Mouse (Mus musculus) limb, embryonic 10.5 days (tissue): Measurements from ENCODE around the gene Zfyve21. TPM values are rescaled to one million over a fixed set of nuclear protein-coding genes. Genes with fewer than 3 reads are reported as not detected.

Source experiments
- DNase-seq: peaks from one replicate; pipeline ENCODE4 v3.0.0-alpha.2; 2017; ENCODE audit warnings: low spot score
- H3K27ac ChIP-seq: fragments of 300-500 bp; sonication (generic); 2 replicates; pipeline ENCODE4 v1.5.1; 2016; ENCODE audit warnings: mild to moderate bottlenecking
- H3K27me3 ChIP-seq: fragments of 300-500 bp; sonication (generic); 2 replicates; pipeline ENCODE4 v1.6.1; 2016; ENCODE audit warnings: low read depth, mild to moderate bottlenecking; ENCODE audit not compliant: poor library complexity, severe bottlenecking
- H3K36me3 ChIP-seq: fragments of 300-500 bp; sonication (generic); 2 replicates; pipeline ENCODE4 v1.6.1; 2016; ENCODE audit warnings: mild to moderate bottlenecking, moderate library complexity
- H3K4me1 ChIP-seq: fragments of 300-500 bp; sonication (generic); 2 replicates; pipeline ENCODE4 v1.6.1; 2016
- H3K4me3 ChIP-seq: fragments of 300-500 bp; sonication (generic); 2 replicates; pipeline ENCODE4 v1.5.1; 2016; ENCODE audit warnings: mild to moderate bottlenecking, moderate library complexity
- H3K9me3 ChIP-seq: fragments of 300-500 bp; sonication (generic); replicated peaks from 2 replicates; pipeline ENCODE4 v1.6.1; 2016; ENCODE audit warnings: mild to moderate bottlenecking
- WGBS: fragments of 180-500 bp; shearing (Covaris S2); methylation state at CpG from one replicate; pipeline ENCODE4 v1.1.7; 2016; 5-methylcytosine and 5-hydroxymethylcytosine counted together
- polyA plus RNA-seq: library from polyadenylated mRNA; unstranded; fragments of >200 nt; fragmentation: Nextera tagmentation; extraction: Ambion mirVana; gene quantifications from 2 replicates; pipeline ENCODE4 v1.2.1, GENCODE M21; 2016

Gene Zfyve21
- polyA plus RNA-seq, result 69.8 and 75.8 TPM in 2 replicates

- Histone ChIP-seq H3K4me1 (peaks cover 57% of the 10 kb centered on the region), H3K27me3 (no peaks in the 10 kb centered on the region), H3K9me3 (no peaks in the 10 kb centered on the region), H3K36me3 (peaks cover 45% of the 10 kb centered on the region), H3K27ac (peak within 1 kb of the TSS; percentile 90), H3K4me3 (peak within 1 kb of the TSS; percentile 69)
- DNase-seq, result peak; percentile 97
- under 1% methylated on average over 87 of the region's 87 CpGs for WGBS
These were observed at the start of gene Zfyve21, which contains the start of gene Xrcc3 for GRCm38 (mm10) chr12:111813766-111814617. TSS of gene Zfyve21 (plus strand) at chr12:111814170. TSS of gene Xrcc3 (minus strand) at chr12:111813873.

DNA sequence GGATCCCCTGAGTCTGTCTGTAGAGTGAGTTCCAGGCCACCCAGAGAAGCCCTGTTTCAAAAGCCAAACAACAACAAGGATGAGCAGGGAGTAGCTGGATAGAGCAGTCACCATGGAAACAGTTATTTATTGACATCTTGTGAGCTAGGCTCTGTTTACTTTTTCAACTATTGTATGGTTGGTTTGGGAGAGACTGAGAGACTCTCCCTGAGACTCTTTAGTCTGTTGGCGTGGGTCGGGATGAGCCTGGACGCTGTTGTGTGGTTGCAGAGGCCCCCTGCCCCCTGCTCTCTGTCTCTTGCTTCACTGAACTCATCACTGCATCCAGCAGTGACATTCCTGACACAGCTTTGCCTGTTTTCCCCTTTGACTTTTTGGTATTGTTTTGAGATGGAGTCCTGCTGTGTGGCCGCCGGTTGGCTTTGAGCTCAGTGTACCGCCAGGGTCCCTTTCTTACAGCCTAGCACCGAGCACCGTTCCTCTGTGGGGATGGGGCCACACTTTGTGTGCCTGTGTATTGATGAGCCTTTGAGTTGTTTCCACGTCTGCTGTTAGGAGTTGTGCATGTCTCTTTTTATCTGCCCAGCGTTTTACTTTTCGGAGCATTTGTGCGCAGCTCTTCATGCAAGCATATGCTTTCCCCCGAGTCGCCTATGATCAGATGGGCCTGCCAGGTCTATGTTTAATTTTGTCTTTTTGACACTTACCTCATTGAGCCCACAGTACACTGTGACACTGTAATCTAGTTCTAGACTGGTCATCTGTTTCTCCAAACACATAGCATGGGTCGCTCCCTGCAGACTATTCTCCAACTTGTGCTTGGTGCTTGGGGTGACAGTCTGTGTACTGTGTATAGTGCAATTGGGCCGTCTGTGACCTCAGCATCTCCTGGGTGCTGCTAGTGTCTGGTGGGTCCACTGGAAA is 47.4 kb upstream of the Zfyve21 start:
- H3K36me3 ChIP-seq, result peaks cover 43% of the 10 kb centered on the region
- H3K4me1 ChIP-seq, result peaks cover 7% of the 10 kb centered on the region; the same call in 1 of the 2 replicates
- DNase-seq, result no peak
- 66% methylated on average over 16 of the region's 16 CpGs for WGBS
- H3K27ac ChIP-seq, result no peak overlapping the region
- no peak overlapping the region for H3K4me3 ChIP-seq
- no peaks in the 10 kb centered on the region for H3K27me3 ChIP-seq
- no peaks in the 10 kb centered on the region for H3K9me3 ChIP-seq

DNA sequence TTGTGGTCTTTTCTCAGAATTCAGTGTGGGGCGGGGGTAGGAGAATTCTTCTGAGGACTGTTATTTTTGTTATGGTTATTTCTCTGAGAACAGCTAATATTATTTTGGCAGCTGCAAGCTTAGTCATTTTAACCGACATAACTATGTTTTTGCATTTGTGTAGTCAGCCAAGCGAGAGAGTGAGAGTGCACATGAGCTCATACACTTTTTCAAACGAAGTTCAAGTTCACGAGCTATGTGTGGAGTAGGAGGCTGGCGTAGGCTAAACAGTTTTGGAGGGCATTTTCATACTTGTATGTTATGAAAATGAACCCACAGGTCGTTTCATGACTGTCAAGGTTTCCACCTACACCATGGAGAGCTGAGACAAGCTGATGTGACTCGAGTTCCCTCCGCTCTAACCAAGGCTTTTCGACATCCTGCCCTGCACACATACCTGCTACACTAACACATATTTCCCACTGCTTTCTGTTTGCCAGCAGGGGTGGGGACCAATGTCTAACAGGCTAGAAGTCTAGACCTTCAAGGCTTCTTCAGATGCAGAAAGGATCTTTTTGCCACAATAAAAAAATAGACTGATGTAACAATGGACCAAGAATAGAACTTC is 45.5 kb upstream of the Zfyve21 start:
- Histone ChIP-seq H3K27me3 (no peaks in the 10 kb centered on the region), H3K9me3 (no peaks in the 10 kb centered on the region), H3K4me3 (no peak overlapping the region), H3K36me3 (peaks cover 49% of the 10 kb centered on the region), H3K27ac (no peak overlapping the region), H3K4me1 (peaks cover 7% of the 10 kb centered on the region; the same call in 1 of the 2 replicates)
- DNase-seq, result no peak
- 94% methylated on average over 10 of the region's 10 CpGs for WGBS

GRCm38 (mm10) chr12:111769306-111769705 is 44.7 kb upstream of the Zfyve21 start:
- peaks cover 50% of the 10 kb centered on the region for H3K36me3 ChIP-seq

DNA sequence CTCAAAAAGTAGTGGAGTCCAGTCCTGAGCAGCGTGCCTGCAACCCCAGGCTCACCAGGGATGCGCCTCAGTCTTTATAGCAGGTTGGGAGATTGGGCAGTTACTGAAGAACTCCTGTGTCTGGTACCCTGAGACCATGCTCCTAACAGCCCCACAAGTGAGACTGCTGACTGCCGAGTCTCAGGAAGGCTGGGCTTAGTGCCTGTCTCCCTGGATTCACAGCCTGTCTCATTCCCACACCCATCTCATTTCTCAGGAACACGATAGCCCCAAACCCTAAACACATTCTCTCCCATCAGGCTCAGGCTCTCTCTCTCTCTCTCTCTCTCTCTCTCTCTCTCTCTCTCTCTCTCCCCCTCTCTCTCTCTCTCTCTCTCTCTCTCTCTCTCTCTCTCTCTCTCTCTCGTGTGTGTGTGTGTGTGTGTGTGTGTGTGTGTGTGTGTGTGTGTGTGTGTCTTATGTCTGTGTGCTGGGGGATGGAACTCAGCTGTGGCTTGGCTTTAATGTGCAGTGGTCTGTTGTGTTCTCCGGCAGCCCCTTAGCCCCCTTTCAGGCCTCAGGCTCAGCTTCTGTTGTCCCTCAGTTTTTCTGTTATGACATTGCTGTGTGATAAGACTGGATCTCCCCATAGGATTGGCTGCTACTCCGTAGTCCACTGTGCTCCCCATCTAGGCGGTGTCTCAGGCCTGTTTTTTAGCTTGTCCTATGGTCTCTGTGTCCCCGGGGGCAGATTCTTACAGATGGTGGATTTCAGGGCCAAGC is 44.0 kb upstream of the Zfyve21 start:
- Histone ChIP-seq H3K27me3 (no peaks in the 10 kb centered on the region), H3K27ac (no peak overlapping the region), H3K4me3 (no peak overlapping the region), H3K4me1 (peaks cover 7% of the 10 kb centered on the region; the same call in 1 of the 2 replicates), H3K36me3 (peaks cover 57% of the 10 kb centered on the region), H3K9me3 (no peaks in the 10 kb centered on the region)
- DNase-seq, result no peak
- 74% methylated on average over 8 of the region's 9 CpGs for WGBS

More at GRCm38 (mm10) chr12:111769306-111769705, 44.7 kb upstream of the Zfyve21 start:
- Histone ChIP-seq H3K27me3 (no peaks in the 10 kb centered on the region), H3K27ac (no peak overlapping the region), H3K4me1 (peaks cover 7% of the 10 kb centered on the region; the same call in 1 of the 2 replicates), H3K4me3 (no peak overlapping the region), H3K9me3 (no peaks in the 10 kb centered on the region)
- 51% methylated on average over 10 of the region's 10 CpGs for WGBS
- DNase-seq, result no peak

- H3K27me3 ChIP-seq, result no peaks in the 10 kb centered on the region
- H3K4me1 ChIP-seq, result peaks cover 7% of the 10 kb centered on the region; the same call in 1 of the 2 replicates
- peaks cover 63% of the 10 kb centered on the region for H3K36me3 ChIP-seq
- no peaks in the 10 kb centered on the region for H3K9me3 ChIP-seq
- no peak for DNase-seq
- 92% methylated on average over 10 of the region's 10 CpGs for WGBS
- no peak overlapping the region for H3K27ac ChIP-seq
- no peak overlapping the region for H3K4me3 ChIP-seq
These were observed 43.3 kb upstream of the Zfyve21 start for GRCm38 (mm10) chr12:111770651-111771050.

- DNase-seq, result no peak
- Histone ChIP-seq H3K9me3 (no peaks in the 10 kb centered on the region), H3K27ac (no peak overlapping the region), H3K27me3 (no peaks in the 10 kb centered on the region), H3K4me1 (peaks cover 6% of the 10 kb centered on the region; the same call in 1 of the 2 replicates), H3K4me3 (no peak overlapping the region), H3K36me3 (peaks cover 79% of the 10 kb centered on the region)
- 90% methylated on average over 16 of the region's 16 CpGs for WGBS
These were observed 39.8 kb upstream of the Zfyve21 start for GRCm38 (mm10) chr12:111774156-111774555.

DNA sequence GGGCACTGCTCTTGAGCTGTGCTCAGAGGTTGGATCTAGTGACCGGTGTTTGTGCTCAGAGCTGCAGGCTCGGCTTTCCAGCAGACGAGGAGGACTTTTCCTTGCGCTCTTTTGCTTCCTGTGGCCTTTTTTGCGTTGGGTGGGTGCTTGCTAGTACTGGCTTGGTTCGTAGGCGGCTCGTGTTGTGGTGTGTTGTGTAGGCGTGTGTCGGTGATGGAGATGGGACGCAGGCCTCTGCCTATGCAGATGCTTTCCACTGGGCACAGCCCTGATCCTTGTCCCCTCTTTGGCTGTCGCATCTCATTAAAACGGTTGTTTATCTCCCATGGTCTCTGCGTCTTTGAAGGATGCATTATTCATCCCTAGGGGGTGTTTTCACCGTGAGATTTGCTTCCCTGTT is 39.1 kb upstream of the Zfyve21 start:
- Histone ChIP-seq H3K4me1 (no peaks in the 10 kb centered on the region), H3K36me3 (peaks cover 86% of the 10 kb centered on the region), H3K27me3 (no peaks in the 10 kb centered on the region), H3K4me3 (no peak overlapping the region), H3K27ac (no peak overlapping the region), H3K9me3 (no peaks in the 10 kb centered on the region)
- no peak for DNase-seq
- WGBS, result 84% methylated on average over 15 of the region's 15 CpGs

- no peaks in the 10 kb centered on the region for H3K9me3 ChIP-seq
- WGBS, result 93% methylated on average over 13 of the region's 13 CpGs
- peaks cover 98% of the 10 kb centered on the region for H3K36me3 ChIP-seq
- H3K27me3 ChIP-seq, result no peaks in the 10 kb centered on the region
- H3K4me3 ChIP-seq, result no peak overlapping the region
- 0 out of 2 replicates have a peak, but pooled peaks cover 3% of the 10 kb centered on the region for H3K4me1 ChIP-seq
- no peak overlapping the region for H3K27ac ChIP-seq
- no peak for DNase-seq
These were observed 36.1 kb upstream of the Zfyve21 start for GRCm38 (mm10) chr12:111777919-111778318.

DNA sequence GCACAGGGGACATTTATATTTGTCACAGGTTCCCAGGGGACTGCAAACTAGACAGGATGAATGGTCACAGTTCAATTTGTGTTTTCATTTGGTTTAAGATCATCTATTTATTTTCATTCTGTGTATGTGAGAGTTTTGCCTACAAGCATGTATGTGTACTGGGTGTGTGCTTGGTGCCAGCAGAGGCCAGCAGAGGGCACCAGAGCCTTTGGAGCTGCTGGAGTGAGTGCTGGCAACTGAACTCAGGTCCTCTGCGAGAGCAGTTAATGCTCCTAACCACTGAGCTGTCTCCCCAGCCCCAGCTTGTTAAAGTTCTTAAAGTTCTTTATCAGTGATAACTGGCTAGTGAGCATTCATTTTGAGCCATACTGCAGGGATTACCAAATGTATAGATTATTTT is 34.4 kb upstream of the Zfyve21 start:
- no peak overlapping the region for H3K27ac ChIP-seq
- 97% methylated on average over 1 of the region's 1 CpGs for WGBS
- 0 out of 2 replicates have a peak, but pooled peaks cover 3% of the 10 kb centered on the region for H3K4me1 ChIP-seq
- DNase-seq, result no peak
- H3K36me3 ChIP-seq, result peaks cover 98% of the 10 kb centered on the region
- H3K4me3 ChIP-seq, result no peak overlapping the region
- H3K9me3 ChIP-seq, result no peaks in the 10 kb centered on the region
- H3K27me3 ChIP-seq, result no peaks in the 10 kb centered on the region

- WGBS, result 62% methylated on average over 15 of the region's 15 CpGs
- peaks cover 99% of the 10 kb centered on the region for H3K36me3 ChIP-seq
- no peak for DNase-seq
- no peak overlapping the region for H3K27ac ChIP-seq
- 0 out of 2 replicates have a peak, but pooled peaks cover 3% of the 10 kb centered on the region for H3K4me1 ChIP-seq
- no peaks in the 10 kb centered on the region for H3K9me3 ChIP-seq
- H3K4me3 ChIP-seq, result no peak overlapping the region
- no peaks in the 10 kb centered on the region for H3K27me3 ChIP-seq
These were observed 28.8 kb upstream of the Zfyve21 start for GRCm38 (mm10) chr12:111785174-111785573.

DNA sequence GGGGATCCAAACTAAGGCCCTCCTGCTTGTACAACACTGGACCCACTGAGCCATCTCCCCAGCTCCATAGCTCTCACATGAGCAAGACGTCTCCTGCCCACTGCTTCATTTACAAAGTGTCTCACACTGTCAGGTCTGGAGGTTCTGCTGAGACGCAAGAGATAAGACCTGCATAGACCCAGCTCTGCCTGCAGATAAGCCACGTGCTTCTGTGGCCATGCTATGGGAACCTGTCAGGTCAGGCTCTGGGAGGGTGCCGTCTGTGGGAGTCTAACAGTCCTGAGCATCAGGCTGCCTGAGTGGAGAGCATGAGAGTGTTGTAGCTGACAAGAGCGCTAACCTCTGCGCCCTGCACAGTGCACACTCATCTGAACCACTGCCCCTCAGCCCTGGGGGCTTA is 27.0 kb upstream of the Zfyve21 start:
- Histone ChIP-seq H3K4me1 (0 out of 2 replicates have a peak, but pooled peaks cover 3% of the 10 kb centered on the region), H3K9me3 (no peaks in the 10 kb centered on the region), H3K27ac (no peak overlapping the region), H3K4me3 (no peak overlapping the region), H3K36me3 (peaks cover 99% of the 10 kb centered on the region), H3K27me3 (no peaks in the 10 kb centered on the region)
- DNase-seq, result no peak
- 90% methylated on average over 6 of the region's 6 CpGs for WGBS
